9 mouse cellular contexts compared by ENCODE assay signal in genomic region chr19:53786239-53786638, GRCm38 (mm10).
DNase-seq lines count a peak whose midpoint lies in the region; ATAC-seq lines count a peak whose summit lies in the region.
"Had no signal": no experiment of that assay in that cellular context is flagged by ENCODE, and none has a peak within 500 bp of the region (broad histone marks: within the 10 kb centered on the region; RNA-seq: fewer than 3 reads in every experiment).

No protein-coding gene starts in this region.

- WGBS in heart, embryonic 10.5 days, result 77% methylated on average over 2 of the region's 2 CpGs

- H3K4me3 ChIP-seq in heart, embryonic 10.5 days, result no peak overlapping the region
- H3K4me3 ChIP-seq: lung, embryonic 15.5 days had no signal

- no peaks in the 10 kb centered on the region for H3K36me3 ChIP-seq in heart, embryonic 10.5 days
- H3K36me3 ChIP-seq: lung, embryonic 15.5 days had no signal

- H3K27me3 ChIP-seq in heart, embryonic 10.5 days (ENCODE audit: insufficient read depth, poor library complexity, severe bottlenecking), result no peaks in the 10 kb centered on the region
- H3K27me3 ChIP-seq: lung, embryonic 15.5 days had no signal

- H3K9me3 ChIP-seq in heart, embryonic 10.5 days, result no peaks in the 10 kb centered on the region
- H3K9me3 ChIP-seq: lung, embryonic 15.5 days had no signal

- no peak for DNase-seq in heart, embryonic 10.5 days (ENCODE audit: low spot score)
- no peak for DNase-seq in heart, postnatal 14 days
- peak; percentile 79 for DNase-seq in left cerebral cortex, postnatal 4 days
- DNase-seq in left cerebral cortex, adult 8-10 months (ENCODE audit: low spot score in 2 of 2), result no peak
- peak; percentile 37 to 44 for DNase-seq in adrenal gland, postnatal 36 days
- peak; percentile 60 to 65 for DNase-seq in heart, postnatal 10 days
- DNase-seq: right cerebral cortex, postnatal 4 days had no signal

- peaks cover 50% of the 10 kb centered on the region for H3K4me1 ChIP-seq in heart, embryonic 10.5 days

- peak overlapping the region; percentile 26; the same call in 1 of the 2 replicates for H3K27ac ChIP-seq in heart, embryonic 10.5 days
- H3K27ac ChIP-seq: lung, embryonic 15.5 days had no signal

- intact Hi-C loops in heart, postnatal 14 days (cut with DNase I), result no loop called here
- intact Hi-C loops in left cerebral cortex, postnatal 4 days (cut with DNase I), result no loop called here
- intact Hi-C loops in heart, postnatal 10 days (cut with DNase I), result no loop called here

- ATAC-seq in monocyte, adult 5-6 weeks (replicated peaks; ENCODE audit: insufficient number of reproducible peaks, low FRiP score, low TSS enrichment, poor library complexity, severe bottlenecking), result no peak

Comparison
In these comparisons a context has a peak if more than half of its experiments do, and no peak if none do; other contexts are left out.
1. DNase-seq: peak in left cerebral cortex, postnatal 4 days (single experiment), adrenal gland, postnatal 36 days (2 of 2) and heart, postnatal 10 days (2 of 2); none in heart, embryonic 10.5 days (single experiment), heart, postnatal 14 days (0 of 2) and left cerebral cortex, adult 8-10 months (0 of 2).